Mouse (Mus musculus) midbrain, embryonic 15.5 days (tissue): ENCODE data around the gene Shc1. TPM values are rescaled to one million over a fixed set of nuclear protein-coding genes. Genes with fewer than 3 reads are reported as not detected.
A peak's percentile ranks its signal among the peaks of the same experiment; 100 is the strongest.

ENCODE experiments used
- ATAC-seq: fragments of 200-750 bp; cut with Nextera tagmentation; replicated peaks from 2 replicates; pipeline ENCODE4 v1.8.0; 2017; ENCODE audit warnings: moderate TSS enrichment
- H3K27ac ChIP-seq: fragments of 300-500 bp; sonication (generic); 2 replicates; pipeline ENCODE4 v1.5.1; 2015; ENCODE audit warnings: mild to moderate bottlenecking, inconsistent platforms
- H3K27me3 ChIP-seq: fragments of 300-500 bp; sonication (generic); replicated peaks from 2 replicates; pipeline ENCODE4 v1.6.1; 2015; ENCODE audit warnings: inconsistent platforms
- H3K36me3 ChIP-seq: fragments of 300-500 bp; sonication (generic); replicated peaks from 2 replicates; pipeline ENCODE4 v1.6.1; 2015; ENCODE audit warnings: inconsistent platforms
- H3K4me1 ChIP-seq: fragments of 300-500 bp; sonication (generic); 2 replicates; pipeline ENCODE4 v1.6.1; 2015; ENCODE audit warnings: inconsistent platforms
- H3K4me2 ChIP-seq: fragments of 300-500 bp; sonication (generic); 2 replicates; pipeline ENCODE4 v1.6.1; 2015; ENCODE audit warnings: inconsistent platforms, mild to moderate bottlenecking, moderate library complexity
- H3K4me3 ChIP-seq: fragments of 300-500 bp; sonication (generic); 2 replicates; pipeline ENCODE4 v1.5.1; 2015; ENCODE audit warnings: mild to moderate bottlenecking, inconsistent platforms
- H3K9ac ChIP-seq: fragments of 300-500 bp; sonication (generic); 2 replicates; pipeline ENCODE4 v1.6.1; 2015; ENCODE audit warnings: mild to moderate bottlenecking, inconsistent platforms
- H3K9me3 ChIP-seq: fragments of 300-500 bp; sonication (generic); 2 replicates; pipeline ENCODE4 v1.6.1; 2016; ENCODE audit warnings: inconsistent platforms
- WGBS: fragments of 180-500 bp; shearing (Covaris S2); methylation state at CpG from one replicate; pipeline ENCODE4 v1.1.7; 2015; ENCODE audit warnings: mixed read lengths; 5-methylcytosine and 5-hydroxymethylcytosine counted together
- polyA plus RNA-seq: library from polyadenylated mRNA; unstranded; fragments of >200 nt; fragmentation: Nextera tagmentation; extraction: Ambion mirVana; gene quantifications from 2 replicates; pipeline ENCODE4 v1.2.1, GENCODE M21; 2015

The Shc1 gene
- polyA plus RNA-seq, 1 experiment from 2014 or later = 17.2 TPM

- 6% methylated on average over 28 of the region's 28 CpGs for WGBS
- H3K9ac ChIP-seq = peak within 1 kb of the TSS; percentile 47
- peak within 1 kb of the TSS; percentile 65 for H3K27ac ChIP-seq
- peak within 1 kb of the TSS; percentile 44 for H3K4me3 ChIP-seq
- peaks cover 15% of the 10 kb centered on the region for H3K36me3 ChIP-seq
- H3K27me3 ChIP-seq = no peaks in the 10 kb centered on the region
- no peaks in the 10 kb centered on the region for H3K9me3 ChIP-seq
- peak within 1 kb of the TSS; percentile 75 for H3K4me2 ChIP-seq
- ATAC-seq = peak; percentile 99
- H3K4me1 ChIP-seq = peaks cover 19% of the 10 kb centered on the region
These were observed 6.5 kb upstream of the Shc1 start, which contains the start of gene Flad1 for GRCm38 (mm10) chr3:89411490-89412393. Gene Flad1, minus strand, starts transcription at chr3:89411870.

GRCm38 (mm10) chr3:89416158-89416557 is 2.1 kb upstream of the Shc1 start:
- peaks cover 27% of the 10 kb centered on the region for H3K4me1 ChIP-seq
- no peak for ATAC-seq
- H3K4me3 ChIP-seq = no peak overlapping the region
- 98% methylated on average over 8 of the region's 8 CpGs for WGBS
- H3K4me2 ChIP-seq = no peak overlapping the region
- no peak overlapping the region for H3K27ac ChIP-seq
- H3K9me3 ChIP-seq = no peaks in the 10 kb centered on the region
- peaks cover 10% of the 10 kb centered on the region for H3K36me3 ChIP-seq
- H3K27me3 ChIP-seq = no peaks in the 10 kb centered on the region
- H3K9ac ChIP-seq = no peak overlapping the region

DNA sequence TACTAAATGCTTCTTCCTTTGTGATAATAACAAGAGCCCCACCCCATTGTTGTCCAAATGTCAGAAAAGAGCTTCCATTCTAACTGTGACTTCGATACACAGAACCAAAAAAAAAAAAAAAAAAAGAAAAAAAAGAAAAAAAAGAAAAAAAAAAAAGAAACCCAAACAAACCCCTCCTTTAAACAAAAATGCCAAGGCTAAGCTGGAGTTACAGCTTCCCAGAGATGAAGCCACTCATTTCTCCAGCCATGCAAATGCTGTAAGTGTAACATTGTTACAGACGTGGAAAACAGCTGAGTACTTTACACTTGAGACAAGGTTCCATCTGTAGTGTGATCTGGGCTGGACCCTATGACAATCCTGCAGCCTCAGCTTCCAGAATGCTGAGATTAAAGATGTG is 1.1 kb upstream of the Shc1 start:
- no peak for ATAC-seq

DNA sequence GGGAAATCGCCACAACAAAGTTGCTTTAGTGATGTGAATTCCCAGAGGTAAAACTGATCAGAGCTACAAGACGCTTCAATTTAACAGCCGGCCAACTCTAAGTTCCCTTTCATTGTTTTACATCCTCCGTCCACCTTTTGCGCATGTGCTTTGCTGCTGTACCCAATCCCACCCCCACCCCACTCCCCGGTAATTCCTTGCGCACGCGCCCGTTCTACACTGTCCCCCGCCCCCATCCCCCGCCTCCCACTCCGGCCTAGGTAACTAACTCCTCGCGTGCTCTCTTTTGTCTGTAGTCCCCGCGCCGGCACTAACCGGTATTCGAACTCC is 438 bp upstream of the Shc1 start:
- Histone ChIP-seq H3K4me2 (peak overlapping the region; percentile 98), H3K27ac (peak overlapping the region; percentile 83), H3K9me3 (no peaks in the 10 kb centered on the region), H3K27me3 (no peaks in the 10 kb centered on the region), H3K36me3 (peaks cover 10% of the 10 kb centered on the region), H3K4me1 (peaks cover 37% of the 10 kb centered on the region), H3K9ac (peak overlapping the region; percentile 37), H3K4me3 (peak overlapping the region; percentile 60)
- WGBS = under 1% methylated on average over 20 of the region's 20 CpGs
- ATAC-seq = peak; percentile 57

More for the DNA sequence above, 1.1 kb upstream of the Shc1 start:
- H3K4me1 ChIP-seq = peaks cover 35% of the 10 kb centered on the region
- peak overlapping the region; percentile 98 for H3K4me2 ChIP-seq
- WGBS = 30% methylated on average over 2 of the region's 2 CpGs
- H3K9me3 ChIP-seq = no peaks in the 10 kb centered on the region
- H3K36me3 ChIP-seq = peaks cover 10% of the 10 kb centered on the region
- peak overlapping the region; percentile 60 for H3K4me3 ChIP-seq
- peak overlapping the region; percentile 83 for H3K27ac ChIP-seq
- H3K27me3 ChIP-seq = no peaks in the 10 kb centered on the region
- peak overlapping the region; percentile 37 for H3K9ac ChIP-seq

- H3K4me3 ChIP-seq = peak overlapping the region; percentile 60
- 0% methylated on average over 16 of the region's 16 CpGs for WGBS
These were observed 613 bp downstream of the Shc1 start for GRCm38 (mm10) chr3:89418861-89419250.

GRCm38 (mm10) chr3:89419571-89419970 is 1.3 kb downstream of the Shc1 start:
- Histone ChIP-seq H3K27ac (peak overlapping the region; percentile 83), H3K4me3 (peak overlapping the region; percentile 60), H3K9me3 (no peaks in the 10 kb centered on the region), H3K27me3 (no peaks in the 10 kb centered on the region), H3K4me1 (peaks cover 37% of the 10 kb centered on the region), H3K9ac (peak overlapping the region; percentile 65), H3K4me2 (peak overlapping the region; percentile 98), H3K36me3 (peaks cover 7% of the 10 kb centered on the region)
- WGBS = 3% methylated on average over 9 of the region's 9 CpGs
- ATAC-seq = no peak

More at GRCm38 (mm10) chr3:89418861-89419250, 613 bp downstream of the Shc1 start:
- ATAC-seq = peak; percentile 15
- Histone ChIP-seq H3K36me3 (peaks cover 10% of the 10 kb centered on the region), H3K4me1 (peaks cover 37% of the 10 kb centered on the region), H3K4me2 (peak overlapping the region; percentile 98), H3K9me3 (no peaks in the 10 kb centered on the region), H3K27me3 (no peaks in the 10 kb centered on the region), H3K9ac (peak overlapping the region; percentile 65), H3K27ac (peak overlapping the region; percentile 83)

DNA sequence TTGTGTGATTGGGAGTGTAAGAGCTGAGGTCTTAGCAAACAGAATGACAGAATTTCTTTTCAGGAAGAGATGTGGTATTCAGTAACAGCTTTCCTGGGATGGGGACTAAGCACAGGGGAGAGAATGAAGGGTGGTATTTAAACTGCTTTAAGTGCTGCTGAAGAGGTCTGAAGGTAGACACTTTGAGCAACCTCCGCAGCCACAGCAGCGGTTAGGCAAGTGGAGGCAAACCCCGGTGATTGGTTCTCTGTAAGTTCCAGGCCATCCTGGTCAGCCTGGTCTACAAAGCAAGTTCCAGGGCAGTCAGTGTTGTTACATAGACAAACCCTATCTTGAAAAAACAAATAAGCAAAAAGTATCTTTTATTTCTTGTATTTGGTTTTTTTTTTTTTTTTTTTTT is 1.7 kb downstream of the Shc1 start:
- peaks cover 2% of the 10 kb centered on the region for H3K36me3 ChIP-seq
- ATAC-seq = no peak
- H3K4me2 ChIP-seq = peak overlapping the region; percentile 98
- H3K27me3 ChIP-seq = no peaks in the 10 kb centered on the region
- peak overlapping the region; percentile 60 for H3K4me3 ChIP-seq
- H3K9ac ChIP-seq = peak overlapping the region; percentile 65; the same call in 1 of the 2 replicates
- H3K4me1 ChIP-seq = peaks cover 37% of the 10 kb centered on the region
- 43% methylated on average over 3 of the region's 3 CpGs for WGBS
- H3K9me3 ChIP-seq = no peaks in the 10 kb centered on the region
- H3K27ac ChIP-seq = 0 out of 2 replicates have a peak overlapping the region, but pooled peaks have one; percentile 36

GRCm38 (mm10) chr3:89420421-89420820 is 2.2 kb downstream of the Shc1 start:
- Histone ChIP-seq H3K36me3 (no peaks in the 10 kb centered on the region), H3K27ac (peak overlapping the region; percentile 39; the same call in 1 of the 2 replicates), H3K4me1 (peaks cover 37% of the 10 kb centered on the region), H3K4me2 (no peak overlapping the region; the same call in 1 of the 2 replicates), H3K4me3 (no peak overlapping the region), H3K9me3 (no peaks in the 10 kb centered on the region), H3K27me3 (no peaks in the 10 kb centered on the region), H3K9ac (no peak overlapping the region)
- ATAC-seq = no peak
- 60% methylated on average over 2 of the region's 2 CpGs for WGBS

- H3K36me3 ChIP-seq = no peaks in the 10 kb centered on the region
- peak overlapping the region; percentile 49 for H3K4me2 ChIP-seq
- peak overlapping the region; percentile 39 for H3K27ac ChIP-seq
- 5% methylated on average over 11 of the region's 11 CpGs for WGBS
- 0 out of 2 replicates have a peak, but pooled peaks have one; percentile 32 for ATAC-seq
- H3K27me3 ChIP-seq = no peaks in the 10 kb centered on the region
- H3K9me3 ChIP-seq = no peaks in the 10 kb centered on the region
- H3K4me3 ChIP-seq = peak overlapping the region; percentile 30
- peaks cover 37% of the 10 kb centered on the region for H3K4me1 ChIP-seq
- peak overlapping the region; percentile 39; the same call in 1 of the 2 replicates for H3K9ac ChIP-seq
These were observed 2.9 kb downstream of the Shc1 start for GRCm38 (mm10) chr3:89421002-89421774.

DNA sequence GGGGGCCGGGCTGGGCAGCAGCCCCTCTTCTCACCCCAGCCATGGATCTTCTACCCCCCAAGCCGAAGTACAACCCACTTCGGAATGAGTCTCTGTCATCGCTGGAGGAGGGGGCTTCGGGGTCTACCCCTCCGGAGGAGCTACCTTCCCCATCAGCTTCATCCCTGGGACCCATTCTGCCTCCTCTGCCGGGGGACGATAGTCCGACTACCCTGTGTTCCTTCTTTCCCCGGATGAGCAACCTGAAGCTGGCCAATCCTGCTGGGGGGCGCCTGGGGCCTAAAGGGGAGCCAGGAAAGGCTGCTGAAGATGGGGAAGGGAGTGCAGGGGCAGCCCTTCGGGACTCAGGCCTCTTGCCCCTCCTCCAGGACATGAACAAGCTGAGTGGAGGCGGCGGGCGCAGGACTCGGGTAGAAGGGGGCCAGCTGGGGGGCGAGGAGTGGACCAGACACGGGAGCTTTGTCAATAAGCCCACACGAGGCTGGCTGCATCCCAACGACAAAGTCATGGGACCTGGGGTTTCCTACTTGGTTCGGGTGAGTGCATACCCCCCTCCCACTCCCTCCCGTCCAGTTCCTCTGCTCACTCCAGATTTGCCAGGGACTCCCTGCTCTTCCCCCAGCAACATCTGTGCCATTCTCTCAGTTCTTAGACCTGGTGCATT is 3.7 kb downstream of the Shc1 start:
- Histone ChIP-seq H3K4me1 (peaks cover 33% of the 10 kb centered on the region), H3K27ac (no peak overlapping the region), H3K4me2 (peak overlapping the region; percentile 49), H3K9ac (peak overlapping the region; percentile 39; the same call in 1 of the 2 replicates), H3K4me3 (peak overlapping the region; percentile 30), H3K27me3 (no peaks in the 10 kb centered on the region), H3K9me3 (no peaks in the 10 kb centered on the region), H3K36me3 (no peaks in the 10 kb centered on the region)
- ATAC-seq = no peak
- 10% methylated on average over 22 of the region's 22 CpGs for WGBS

DNA sequence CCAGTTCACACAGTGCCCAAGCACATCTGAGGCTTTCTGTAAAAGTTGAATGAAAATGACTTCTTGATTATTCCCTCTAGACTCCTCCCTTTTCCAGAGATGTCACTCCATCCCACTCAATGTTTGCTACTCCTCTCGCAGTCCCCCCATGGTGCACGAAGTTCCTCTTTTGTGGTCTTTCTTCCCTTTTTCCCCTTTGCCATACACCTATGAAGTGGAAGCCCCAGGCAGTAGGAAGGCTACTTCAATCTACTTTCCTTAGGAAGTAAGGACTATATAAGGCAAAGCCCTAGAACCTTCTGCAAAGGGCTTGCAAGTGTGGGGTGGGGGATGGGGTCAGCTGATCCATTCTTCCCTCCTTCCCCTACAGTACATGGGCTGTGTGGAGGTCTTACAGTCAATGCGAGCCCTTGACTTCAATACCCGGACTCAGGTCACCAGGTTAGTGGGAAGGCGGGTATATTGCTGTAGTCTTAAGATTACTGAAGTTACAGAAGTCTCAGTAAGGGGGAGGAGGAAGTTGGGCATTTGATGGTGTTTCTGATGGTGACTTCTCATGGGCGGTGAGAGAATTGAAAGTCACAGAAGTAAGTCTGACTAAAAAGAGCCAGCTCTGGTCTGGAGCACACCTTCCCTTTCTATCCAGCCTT is 4.4 kb downstream of the Shc1 start:
- Histone ChIP-seq H3K4me1 (peaks cover 25% of the 10 kb centered on the region), H3K27me3 (no peaks in the 10 kb centered on the region), H3K4me2 (no peak overlapping the region; the same call in 1 of the 2 replicates), H3K4me3 (no peak overlapping the region), H3K9ac (no peak overlapping the region), H3K9me3 (no peaks in the 10 kb centered on the region), H3K27ac (no peak overlapping the region), H3K36me3 (no peaks in the 10 kb centered on the region)
- 67% methylated on average over 6 of the region's 6 CpGs for WGBS
- no peak for ATAC-seq
